Mouse (Mus musculus) stomach, embryonic 15.5 days (tissue): ENCODE measurements at regions not wholly inside any gene's neighbourhood (a gene's known extent, or its start where the extent isn't known, plus 50 kb on each side); places are given as distances from the start of the nearest gene placed in this dataset.

ENCODE experiments used
- ATAC-seq: fragments of 200-750 bp; cut with Nextera tagmentation; 2 replicates; pipeline ENCODE4 v1.8.0; 2017; ENCODE audit warnings: low read depth, moderate number of reproducible peaks, moderate TSS enrichment; ENCODE audit not compliant: insufficient read depth, low FRiP score
- H3K27ac ChIP-seq: fragments of 300-500 bp; sonication (generic); 2 replicates; pipeline ENCODE4 v1.5.1; 2015; ENCODE audit warnings: mild to moderate bottlenecking, inconsistent platforms
- H3K27me3 ChIP-seq: fragments of 300-500 bp; sonication (generic); replicated peaks from 2 replicates; pipeline ENCODE4 v1.6.1; 2015; ENCODE audit warnings: inconsistent platforms
- H3K36me3 ChIP-seq: fragments of 300-500 bp; sonication (generic); 2 replicates; pipeline ENCODE4 v1.6.1; 2015; ENCODE audit warnings: inconsistent platforms
- H3K4me1 ChIP-seq: fragments of 300-500 bp; sonication (generic); 2 replicates; pipeline ENCODE4 v1.6.1; 2015; ENCODE audit warnings: inconsistent platforms
- H3K4me2 ChIP-seq: fragments of 300-500 bp; sonication (generic); 2 replicates; pipeline ENCODE4 v1.6.1; 2015; ENCODE audit warnings: mild to moderate bottlenecking, inconsistent platforms
- H3K4me3 ChIP-seq: fragments of 300-500 bp; sonication (generic); replicated peaks from 2 replicates; pipeline ENCODE4 v1.5.1; 2015; ENCODE audit warnings: inconsistent platforms
- H3K9ac ChIP-seq: fragments of 300-500 bp; sonication (generic); 2 replicates; pipeline ENCODE4 v1.6.1; 2015; ENCODE audit warnings: inconsistent platforms
- H3K9me3 ChIP-seq: fragments of 300-500 bp; sonication (generic); 2 replicates; pipeline ENCODE4 v1.6.1; 2016; ENCODE audit warnings: inconsistent platforms
- WGBS: fragments of 180-500 bp; shearing (Covaris S2); methylation state at CpG from one replicate; pipeline ENCODE4 v1.1.7; 2015; 5-methylcytosine and 5-hydroxymethylcytosine counted together

DNA sequence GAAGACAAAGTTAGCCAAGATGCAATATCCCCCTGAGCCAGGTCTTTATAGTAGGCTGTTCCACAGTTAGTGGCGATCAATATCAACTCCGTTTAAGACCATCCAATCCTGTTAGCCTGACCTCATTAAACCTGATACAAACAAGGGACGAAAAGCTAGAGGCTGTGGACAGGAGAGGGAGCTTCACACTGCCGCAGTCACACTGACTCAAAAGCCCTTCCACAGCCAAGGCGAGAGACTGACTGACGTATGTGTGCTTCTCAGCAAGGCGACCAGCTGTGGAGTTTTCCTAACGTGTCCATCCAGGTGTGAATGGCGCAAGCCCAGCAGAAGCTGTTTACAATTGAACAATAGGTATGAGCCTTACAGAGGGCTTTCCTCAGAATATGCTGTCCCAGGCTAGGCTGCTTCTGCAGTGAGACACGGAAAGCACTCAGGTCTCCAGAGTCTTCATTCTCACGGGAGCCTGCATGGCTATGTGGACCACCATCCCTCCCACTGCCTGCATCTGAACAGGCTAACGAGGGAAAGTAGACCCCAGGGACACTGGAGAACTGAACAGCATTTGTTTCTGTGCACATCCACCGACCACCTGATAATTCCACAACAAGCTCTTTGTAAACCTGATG is 224.7 kb upstream of the Pgrmc2 start:
- no peaks in the 10 kb centered on the region for H3K9me3 ChIP-seq
- no peak for ATAC-seq
- WGBS = 73% methylated on average over 13 of the region's 13 CpGs
- H3K9ac ChIP-seq = no peak overlapping the region
- H3K27me3 ChIP-seq = no peaks in the 10 kb centered on the region
- no peak overlapping the region for H3K4me2 ChIP-seq
- H3K4me1 ChIP-seq = no peaks in the 10 kb centered on the region
- no peak overlapping the region for H3K27ac ChIP-seq
- no peak overlapping the region for H3K4me3 ChIP-seq
- no peaks in the 10 kb centered on the region for H3K36me3 ChIP-seq

DNA sequence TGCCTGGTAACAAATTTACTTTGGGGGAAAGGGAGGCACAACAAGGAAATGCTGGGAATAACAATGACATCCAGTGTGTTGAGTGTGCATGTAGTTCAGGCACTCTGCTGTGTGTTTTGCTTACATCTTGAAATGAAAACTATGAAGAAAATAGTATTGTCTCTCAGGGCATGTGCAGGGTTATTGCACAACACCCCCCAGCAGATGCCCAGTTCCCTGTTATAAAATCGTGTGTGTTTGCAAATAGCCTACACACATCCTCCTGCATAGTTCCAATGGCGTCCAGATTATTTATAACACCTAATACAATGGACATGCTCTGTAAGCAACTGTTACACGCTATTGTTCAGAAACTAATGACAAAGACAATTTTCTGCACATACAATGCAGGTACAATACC is 220.0 kb upstream of the Pgrmc2 start:
- Histone ChIP-seq H3K9me3 (no peaks in the 10 kb centered on the region), H3K4me1 (no peaks in the 10 kb centered on the region), H3K4me2 (no peak overlapping the region), H3K27ac (no peak overlapping the region), H3K27me3 (no peaks in the 10 kb centered on the region), H3K9ac (no peak overlapping the region), H3K4me3 (no peak overlapping the region), H3K36me3 (no peaks in the 10 kb centered on the region)
- 75% methylated on average over 3 of the region's 3 CpGs for WGBS
- ATAC-seq = no peak

DNA sequence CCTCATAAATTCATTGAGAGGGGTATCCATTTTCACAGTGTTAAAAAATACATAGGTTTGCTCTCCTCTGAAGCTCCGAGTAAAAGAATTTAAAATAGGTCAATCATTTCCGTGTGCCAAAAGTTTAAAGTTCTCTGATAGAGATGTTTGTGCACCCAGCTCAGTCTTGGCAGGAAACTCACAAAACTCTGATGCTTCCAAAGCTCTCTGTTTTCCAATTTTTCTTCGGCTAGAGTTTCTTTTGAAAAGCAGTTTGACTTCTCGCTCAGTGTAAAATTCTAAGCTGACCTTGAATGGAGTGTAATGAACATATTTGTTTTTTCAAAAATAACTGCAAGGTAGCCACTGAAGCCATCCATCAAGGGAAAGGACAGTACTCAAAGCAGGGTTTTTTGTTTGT is 215.9 kb upstream of the Pgrmc2 start:
- H3K36me3 ChIP-seq = no peaks in the 10 kb centered on the region
- no peak overlapping the region for H3K27ac ChIP-seq
- H3K9ac ChIP-seq = no peak overlapping the region
- H3K9me3 ChIP-seq = no peaks in the 10 kb centered on the region
- H3K4me1 ChIP-seq = peaks cover 6% of the 10 kb centered on the region; the same call in 1 of the 2 replicates
- H3K27me3 ChIP-seq = no peaks in the 10 kb centered on the region
- no peak for ATAC-seq
- WGBS = 42% methylated on average over 4 of the region's 4 CpGs
- no peak overlapping the region for H3K4me3 ChIP-seq
- no peak overlapping the region for H3K4me2 ChIP-seq

DNA sequence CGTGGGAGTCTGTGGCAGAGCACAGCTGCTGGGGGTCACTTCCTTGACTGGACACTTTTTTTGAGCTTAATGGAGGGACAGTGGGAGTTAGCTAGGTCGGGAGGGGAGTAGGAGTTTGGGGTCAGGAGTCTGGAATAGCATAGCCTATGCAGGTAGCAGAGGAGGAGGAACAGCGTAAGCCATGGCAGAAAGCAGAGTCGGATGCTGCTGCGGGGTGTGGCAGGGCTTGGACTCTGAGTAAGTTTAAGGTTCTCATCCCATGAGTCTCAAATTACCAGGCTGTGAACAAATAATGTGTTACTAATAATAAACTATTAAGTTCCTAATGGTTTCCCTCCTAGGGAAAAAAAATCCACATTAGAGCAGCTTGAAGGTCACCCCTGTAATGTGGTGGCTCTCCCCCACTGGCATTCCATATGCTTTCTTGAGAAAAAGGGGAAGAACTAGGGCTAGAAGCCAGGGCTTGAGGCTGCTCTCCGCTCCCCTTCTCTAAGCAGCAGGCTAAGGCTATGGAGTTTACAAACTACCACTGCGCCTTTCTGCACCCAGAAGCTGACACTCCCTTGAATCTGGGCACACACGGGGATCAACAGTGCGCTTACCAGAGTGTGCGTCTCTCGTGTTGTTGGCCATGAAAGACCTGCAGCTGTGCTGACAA is 213.4 kb upstream of the Pgrmc2 start:
- H3K36me3 ChIP-seq = no peaks in the 10 kb centered on the region
- H3K4me1 ChIP-seq = peaks cover 6% of the 10 kb centered on the region; the same call in 1 of the 2 replicates
- ATAC-seq = no peak
- H3K9ac ChIP-seq = no peak overlapping the region
- WGBS = 61% methylated on average over 11 of the region's 11 CpGs
- no peaks in the 10 kb centered on the region for H3K9me3 ChIP-seq
- H3K27me3 ChIP-seq = no peaks in the 10 kb centered on the region
- H3K4me3 ChIP-seq = no peak overlapping the region
- no peak overlapping the region for H3K4me2 ChIP-seq
- H3K27ac ChIP-seq = no peak overlapping the region

DNA sequence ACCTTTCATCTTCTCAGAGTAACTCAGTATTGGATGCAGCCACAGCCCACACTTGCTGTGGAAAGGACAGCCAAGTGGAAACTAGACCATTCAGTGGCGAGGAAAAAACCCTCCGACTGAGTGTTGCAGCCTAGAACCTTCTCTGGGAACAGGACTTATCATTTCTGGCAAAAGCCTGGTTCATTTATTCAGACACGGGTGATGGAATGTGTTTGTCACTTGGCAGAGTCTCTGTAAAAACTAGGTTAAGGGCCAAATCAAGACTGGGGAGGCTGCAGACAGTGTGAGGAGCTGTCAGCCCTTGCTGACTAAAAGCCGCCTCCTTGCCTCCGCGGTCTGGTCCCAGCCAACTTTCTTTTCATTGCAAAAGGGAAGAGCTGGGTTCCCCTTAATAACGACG is 212.3 kb upstream of the Pgrmc2 start:
- Histone ChIP-seq H3K9ac (no peak overlapping the region), H3K27me3 (no peaks in the 10 kb centered on the region), H3K9me3 (no peaks in the 10 kb centered on the region), H3K4me1 (peaks cover 6% of the 10 kb centered on the region; the same call in 1 of the 2 replicates), H3K27ac (no peak overlapping the region; the same call in 1 of the 2 replicates), H3K4me3 (no peak overlapping the region), H3K4me2 (no peak overlapping the region), H3K36me3 (no peaks in the 10 kb centered on the region)
- ATAC-seq = no peak; the same call in 1 of the 2 replicates
- 45% methylated on average over 8 of the region's 8 CpGs for WGBS

DNA sequence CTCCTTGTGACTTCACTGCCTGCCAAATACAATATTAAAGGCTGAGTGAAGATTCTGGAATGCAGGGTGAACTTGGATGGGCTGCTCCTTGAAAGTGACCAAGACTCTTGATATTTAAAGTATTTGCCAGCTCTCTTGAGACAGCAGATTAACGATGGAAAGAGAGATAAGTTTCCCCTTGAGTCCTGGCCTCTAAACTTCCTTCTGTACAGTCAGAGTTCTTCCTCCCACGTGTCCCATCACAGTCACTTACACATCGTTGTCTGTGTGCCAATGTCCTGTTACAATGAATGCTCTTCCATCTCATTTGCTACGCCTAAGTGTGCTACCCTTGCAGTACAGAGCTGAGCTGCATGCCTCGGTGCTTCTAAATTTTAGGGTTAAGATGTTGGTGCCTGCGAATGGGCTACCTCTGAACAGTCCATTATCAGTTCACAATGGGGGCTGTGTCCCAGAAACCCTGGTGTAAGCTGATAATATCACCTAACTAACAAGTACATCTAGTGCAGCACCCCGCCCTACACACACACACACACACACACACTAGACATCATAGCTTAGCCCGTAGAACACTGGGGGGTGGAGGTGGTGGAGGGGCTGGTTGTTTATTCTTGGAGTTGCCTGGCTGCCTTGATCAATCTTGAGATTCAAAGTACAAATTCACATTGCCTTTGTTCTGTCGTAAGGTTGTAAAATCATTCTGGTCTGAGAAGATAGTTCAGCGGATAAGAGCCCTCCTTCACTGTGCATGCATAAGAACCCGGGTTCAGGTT is 207.9 kb upstream of the Pgrmc2 start:
- Histone ChIP-seq H3K27ac (no peak overlapping the region), H3K4me3 (no peak overlapping the region), H3K27me3 (no peaks in the 10 kb centered on the region), H3K9me3 (no peaks in the 10 kb centered on the region), H3K9ac (no peak overlapping the region), H3K36me3 (no peaks in the 10 kb centered on the region), H3K4me1 (peaks cover 2% of the 10 kb centered on the region), H3K4me2 (no peak overlapping the region)
- ATAC-seq = no peak; the same call in 1 of the 2 replicates
- 72% methylated on average over 11 of the region's 11 CpGs for WGBS

DNA sequence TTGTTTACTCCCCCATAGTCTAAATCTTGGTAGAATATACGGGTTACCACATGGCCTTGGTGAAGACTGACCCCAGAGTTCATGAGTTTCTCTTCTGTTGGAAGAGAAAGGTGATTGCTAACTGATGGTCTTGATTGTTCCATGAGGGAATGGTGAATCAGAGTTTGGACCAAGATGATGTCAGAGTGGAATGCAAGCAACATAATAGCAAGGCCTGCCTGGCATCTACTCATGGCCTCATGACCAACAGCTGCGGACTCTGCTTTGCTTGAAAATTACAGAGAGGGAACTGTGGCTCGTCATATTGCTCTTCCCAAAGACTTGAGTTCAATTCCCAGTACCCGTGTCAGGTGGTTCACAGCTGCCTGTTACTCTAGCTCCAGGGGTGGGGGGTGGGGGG is 205.9 kb upstream of the Pgrmc2 start:
- Histone ChIP-seq H3K27ac (no peak overlapping the region), H3K4me2 (no peak overlapping the region), H3K27me3 (no peaks in the 10 kb centered on the region), H3K4me3 (no peak overlapping the region), H3K9ac (no peak overlapping the region), H3K4me1 (peaks cover 9% of the 10 kb centered on the region), H3K9me3 (no peaks in the 10 kb centered on the region), H3K36me3 (no peaks in the 10 kb centered on the region)
- ATAC-seq = no peak
- WGBS = 87% methylated on average over 4 of the region's 4 CpGs

DNA sequence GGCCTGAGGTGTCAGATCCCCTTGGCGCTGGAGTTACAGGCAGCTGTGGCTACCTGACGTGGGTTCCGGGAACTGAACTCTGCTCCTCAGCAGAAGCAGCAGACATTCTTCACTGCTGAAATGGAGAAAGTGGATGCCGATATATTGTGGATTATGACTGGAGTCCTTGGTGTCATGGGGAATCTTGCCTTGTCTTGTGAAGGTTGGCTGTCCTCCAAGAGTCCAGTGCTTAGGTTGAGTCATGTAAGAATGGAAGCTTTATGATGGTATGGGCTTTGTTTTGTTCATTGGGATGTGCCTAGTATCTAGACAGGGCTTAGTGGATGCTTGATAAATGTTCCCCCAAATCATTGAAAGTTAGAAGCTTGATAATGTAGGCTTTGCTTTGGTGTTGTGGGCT is 205.2 kb upstream of the Pgrmc2 start:
- Histone ChIP-seq H3K4me2 (no peak overlapping the region), H3K9me3 (no peaks in the 10 kb centered on the region), H3K4me3 (no peak overlapping the region), H3K27ac (no peak overlapping the region), H3K4me1 (peaks cover 9% of the 10 kb centered on the region), H3K9ac (no peak overlapping the region), H3K36me3 (no peaks in the 10 kb centered on the region), H3K27me3 (no peaks in the 10 kb centered on the region)
- WGBS = 84% methylated on average over 4 of the region's 4 CpGs
- no peak for ATAC-seq

DNA sequence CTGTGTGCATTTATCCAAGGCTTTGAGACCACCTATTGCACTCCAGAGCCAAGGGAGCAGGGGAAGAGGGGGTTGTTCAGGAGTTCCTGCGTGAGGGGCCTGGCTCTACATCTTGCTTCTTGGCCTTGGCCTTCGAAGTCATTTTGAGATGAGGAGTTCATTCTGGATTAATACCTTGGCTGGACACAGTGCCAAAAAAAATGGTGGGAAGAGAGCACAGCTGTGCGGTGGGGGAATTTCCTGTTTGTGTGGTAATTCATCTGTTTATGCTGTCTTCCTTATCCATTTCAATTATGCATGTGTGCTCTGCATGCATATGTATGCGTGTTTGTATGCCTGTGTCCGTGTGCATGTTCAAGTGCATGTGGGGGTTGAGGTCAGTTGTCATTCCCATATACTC is 202.5 kb upstream of the Pgrmc2 start:
- H3K9ac ChIP-seq = no peak overlapping the region
- H3K4me2 ChIP-seq = peak overlapping the region; percentile 16; the same call in 1 of the 2 replicates
- H3K4me3 ChIP-seq = no peak overlapping the region
- H3K36me3 ChIP-seq = no peaks in the 10 kb centered on the region
- H3K27ac ChIP-seq = peak overlapping the region; percentile 75
- WGBS = 36% methylated on average over 5 of the region's 5 CpGs
- peaks cover 13% of the 10 kb centered on the region for H3K4me1 ChIP-seq
- 0 out of 2 replicates have a peak, but pooled peaks have one; percentile 12 for ATAC-seq
- no peaks in the 10 kb centered on the region for H3K9me3 ChIP-seq
- H3K27me3 ChIP-seq = no peaks in the 10 kb centered on the region

DNA sequence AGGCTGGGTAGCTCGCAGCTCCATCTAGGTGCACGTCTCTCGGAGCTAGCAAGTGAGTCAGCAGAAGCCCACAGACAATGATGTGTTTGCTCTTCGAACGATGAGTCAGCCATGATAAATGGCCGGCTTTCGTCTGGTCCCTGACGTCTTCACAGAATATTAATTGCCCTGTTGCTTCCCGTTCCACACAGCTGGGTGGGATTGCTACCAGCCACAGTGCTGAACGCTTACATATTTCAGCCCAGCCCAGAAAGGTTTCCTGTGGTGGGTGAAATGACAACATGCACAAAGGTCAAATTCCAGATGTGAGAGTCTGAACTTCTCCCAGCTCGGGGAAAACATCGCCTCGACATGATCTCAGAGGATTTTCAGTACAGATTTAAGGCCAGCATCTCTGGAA is 202.1 kb upstream of the Pgrmc2 start:
- Histone ChIP-seq H3K9ac (no peak overlapping the region), H3K27me3 (no peaks in the 10 kb centered on the region), H3K4me1 (peaks cover 13% of the 10 kb centered on the region), H3K27ac (peak overlapping the region; percentile 75), H3K9me3 (no peaks in the 10 kb centered on the region), H3K4me3 (no peak overlapping the region), H3K36me3 (no peaks in the 10 kb centered on the region), H3K4me2 (0 out of 2 replicates have a peak overlapping the region, but pooled peaks have one; percentile 16)
- 6% methylated on average over 13 of the region's 13 CpGs for WGBS
- ATAC-seq = peak; percentile 79

DNA sequence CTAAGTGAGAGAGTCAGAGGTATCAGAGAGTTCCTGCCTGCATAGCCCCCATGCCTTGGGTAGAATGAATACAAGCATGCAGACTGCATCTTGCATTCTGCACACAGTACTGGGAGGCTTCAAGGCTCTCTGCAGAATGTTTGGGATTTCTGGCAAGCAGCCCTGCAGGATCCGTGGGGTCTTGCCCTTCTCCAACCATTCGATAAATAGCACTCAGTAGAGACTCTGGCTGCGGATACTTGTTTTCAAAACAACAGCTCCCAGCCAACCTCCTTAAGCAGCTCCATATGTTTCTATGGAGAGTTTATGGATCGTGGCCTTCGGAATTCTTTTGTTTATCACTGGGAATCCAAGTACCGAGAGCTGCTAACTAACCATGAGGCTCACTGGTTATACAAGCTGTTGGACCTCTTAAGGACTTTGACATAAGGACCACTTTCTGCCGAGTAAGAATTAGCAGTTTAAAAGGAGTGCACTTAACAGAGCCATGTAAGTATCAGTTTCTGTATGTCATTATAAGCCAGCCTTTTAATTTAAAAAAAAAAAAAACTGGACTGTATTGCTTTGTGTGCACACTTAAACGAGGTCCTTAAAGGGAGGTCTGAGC is 199.7 kb upstream of the Pgrmc2 start:
- Histone ChIP-seq H3K9me3 (no peaks in the 10 kb centered on the region), H3K27ac (no peak overlapping the region; the same call in 1 of the 2 replicates), H3K36me3 (no peaks in the 10 kb centered on the region), H3K9ac (no peak overlapping the region), H3K27me3 (no peaks in the 10 kb centered on the region), H3K4me2 (no peak overlapping the region), H3K4me1 (peaks cover 13% of the 10 kb centered on the region), H3K4me3 (no peak overlapping the region)
- ATAC-seq = peak; percentile 61; the same call in 1 of the 2 replicates
- WGBS = 36% methylated on average over 8 of the region's 8 CpGs

DNA sequence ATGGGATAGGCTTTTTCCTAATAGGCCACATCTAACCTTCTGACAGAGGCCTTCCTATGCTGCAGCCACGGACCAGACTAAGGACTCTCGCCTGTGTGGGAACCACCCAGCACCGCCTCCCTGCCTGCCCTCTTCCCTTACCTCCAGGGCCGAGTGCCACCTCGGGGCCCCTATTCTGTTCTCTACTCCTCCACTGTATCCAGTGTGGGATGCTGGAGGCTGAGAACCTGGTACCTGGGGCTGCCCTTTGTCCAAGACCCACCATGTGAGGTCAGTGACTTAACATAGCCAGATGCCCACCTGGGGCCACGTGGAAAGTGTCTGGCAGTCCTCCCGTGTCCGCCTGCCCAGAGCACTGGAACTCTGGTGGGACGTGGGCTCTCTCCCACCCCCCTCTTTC is 193.2 kb upstream of the Pgrmc2 start:
- H3K9me3 ChIP-seq = no peaks in the 10 kb centered on the region
- no peaks in the 10 kb centered on the region for H3K36me3 ChIP-seq
- H3K27ac ChIP-seq = no peak overlapping the region
- no peaks in the 10 kb centered on the region for H3K27me3 ChIP-seq
- no peak overlapping the region for H3K4me3 ChIP-seq
- no peak overlapping the region for H3K9ac ChIP-seq
- no peak overlapping the region for H3K4me2 ChIP-seq
- H3K4me1 ChIP-seq = no peaks in the 10 kb centered on the region
- ATAC-seq = no peak
- WGBS = 89% methylated on average over 9 of the region's 9 CpGs
